Mouse (Mus musculus) bone marrow, adult 2 months (tissue): Measurements from ENCODE around the gene Itpk1. TPM values are rescaled to one million over a fixed set of nuclear protein-coding genes. Genes with fewer than 3 reads are reported as not detected.
"Not testable (repeated sequence)": the region's sequence is repeated elsewhere in the genome, so short reads cannot be mapped to it uniquely, and the experiment has no call there.

Source experiments
- H3K27ac ChIP-seq: fragments of 200-500 bp; 2 replicates; pipeline ENCODE4 v1.5.1; 2012; ENCODE audit warnings: low read depth, mild to moderate bottlenecking, control low read depth, inconsistent platforms, low read length; ENCODE audit not compliant: control insufficient read depth, poor library complexity, insufficient read depth
- H3K4me1 ChIP-seq: fragments of 200-500 bp; 2 replicates; pipeline ENCODE4 v1.6.1; 2011; ENCODE audit warnings: low read length; ENCODE audit not compliant: control insufficient read depth, insufficient read depth
- H3K4me3 ChIP-seq: fragments of 200-500 bp; replicated peaks from 2 replicates; pipeline ENCODE3; 2011; ENCODE audit warnings: mild to moderate bottlenecking, low read depth, low read length, control low read depth; ENCODE audit not compliant: control insufficient read depth
- CTCF ChIP-seq: fragments of 200-500 bp; IDR thresholded peaks from 2 replicates; pipeline ENCODE4 v1.5.1; 2011; ENCODE audit warnings: low read length, control low read depth; ENCODE audit not compliant: control insufficient read depth, insufficient read depth
- POLR2A ChIP-seq: fragments of 200-500 bp; IDR thresholded peaks from 2 replicates; pipeline ENCODE4 v1.6.1; 2011; ENCODE audit warnings: low read depth, mild to moderate bottlenecking, control low read depth, low read length, borderline replicate concordance; ENCODE audit not compliant: control insufficient read depth
- WGBS: fragments of 180-500 bp; shearing (Covaris S2); methylation state at CpG from one replicate; pipeline ENCODE4 v1.1.7; 2018; 5-methylcytosine and 5-hydroxymethylcytosine counted together
- polyA plus RNA-seq: library from polyadenylated mRNA; stranded (reverse); fragments of >200 nt; gene quantifications from 2 replicates; pipeline ENCODE4 v1.2.4, GENCODE M21; 2011; ENCODE audit warnings: low replicate concordance; ENCODE audit not compliant: missing spikeins, insufficient read depth, insufficient read length

Itpk1 gene
- polyA plus RNA-seq, 1 experiment, result 15.8 TPM

DNA sequence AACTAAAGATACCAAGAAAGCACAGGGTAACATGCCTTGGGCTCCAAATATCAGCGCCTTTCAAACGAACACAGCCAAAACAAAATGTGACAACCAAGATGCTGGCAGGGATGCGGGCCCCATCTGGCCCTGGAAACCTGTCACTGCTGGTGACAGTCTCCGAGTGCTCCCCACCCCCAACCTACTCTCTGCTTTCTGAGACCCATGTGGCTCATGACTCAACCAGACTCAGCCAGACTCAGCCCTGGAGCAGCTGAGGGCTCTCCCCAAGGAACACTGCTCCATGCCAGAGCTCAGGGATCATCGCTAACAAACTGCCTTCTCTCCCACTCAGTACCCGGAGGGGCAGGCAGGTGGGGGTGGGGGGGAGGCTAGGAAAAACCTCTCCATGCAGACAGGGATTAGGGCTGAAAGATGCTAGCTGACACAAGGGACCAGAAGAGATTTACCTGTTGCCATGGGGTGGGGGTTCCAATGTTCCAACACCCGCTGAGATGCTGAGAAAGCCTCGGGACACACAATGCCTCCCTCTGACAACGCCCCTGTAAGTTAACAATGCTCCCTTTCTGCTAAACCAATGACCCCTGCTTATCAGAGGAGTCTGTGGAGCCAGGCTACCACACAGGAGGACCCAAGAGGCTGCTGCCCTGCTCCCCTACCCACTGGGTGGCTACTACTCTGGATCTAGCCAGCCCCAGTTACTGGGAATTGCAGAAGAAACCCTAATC lies 64.1 kb downstream of the Itpk1 start:
- Histone ChIP-seq H3K27ac (no peak overlapping the region), H3K4me3 (no peak overlapping the region), H3K4me1 (peaks cover 14% of the 10 kb centered on the region)
- no peak for TF ChIP-seq POLR2A
- no peak for TF ChIP-seq CTCF
- 85% methylated on average over 9 of the region's 9 CpGs for WGBS

DNA sequence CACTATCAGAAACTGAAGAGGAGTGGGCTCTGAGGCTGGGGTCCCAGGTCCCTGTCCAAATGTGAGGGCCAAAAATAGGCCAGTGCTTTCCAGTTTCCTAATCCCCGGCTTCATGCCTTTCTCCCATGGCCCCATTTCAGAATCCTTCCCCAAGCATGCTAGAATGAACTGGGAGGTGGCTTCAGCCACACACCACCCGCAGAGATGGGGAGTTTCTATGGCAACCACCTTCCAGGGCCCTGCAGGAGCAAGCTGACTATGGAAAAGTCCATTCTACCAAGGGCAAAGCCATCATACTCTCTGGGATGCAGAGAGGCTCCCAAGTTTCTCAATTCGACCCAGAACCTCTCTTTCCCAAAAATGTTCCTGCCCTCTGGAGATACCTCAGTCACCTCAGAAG lies 65.9 kb downstream of the Itpk1 start:
- Histone ChIP-seq H3K4me1 (peaks cover 5% of the 10 kb centered on the region), H3K27ac (no peak overlapping the region), H3K4me3 (no peak overlapping the region)
- TF ChIP-seq POLR2A (no peak), CTCF (no peak)
- 81% methylated on average over 3 of the region's 3 CpGs for WGBS

- H3K4me1 ChIP-seq, result no peaks in the 10 kb centered on the region
- 89% methylated on average over 10 of the region's 10 CpGs for WGBS
- TF ChIP-seq CTCF (no peak), POLR2A (no peak)
- H3K27ac ChIP-seq, result no peak overlapping the region
- H3K4me3 ChIP-seq, result no peak overlapping the region
Observed at GRCm38 (mm10) chr12:102637235-102637634, 67.5 kb downstream of the Itpk1 start.

DNA sequence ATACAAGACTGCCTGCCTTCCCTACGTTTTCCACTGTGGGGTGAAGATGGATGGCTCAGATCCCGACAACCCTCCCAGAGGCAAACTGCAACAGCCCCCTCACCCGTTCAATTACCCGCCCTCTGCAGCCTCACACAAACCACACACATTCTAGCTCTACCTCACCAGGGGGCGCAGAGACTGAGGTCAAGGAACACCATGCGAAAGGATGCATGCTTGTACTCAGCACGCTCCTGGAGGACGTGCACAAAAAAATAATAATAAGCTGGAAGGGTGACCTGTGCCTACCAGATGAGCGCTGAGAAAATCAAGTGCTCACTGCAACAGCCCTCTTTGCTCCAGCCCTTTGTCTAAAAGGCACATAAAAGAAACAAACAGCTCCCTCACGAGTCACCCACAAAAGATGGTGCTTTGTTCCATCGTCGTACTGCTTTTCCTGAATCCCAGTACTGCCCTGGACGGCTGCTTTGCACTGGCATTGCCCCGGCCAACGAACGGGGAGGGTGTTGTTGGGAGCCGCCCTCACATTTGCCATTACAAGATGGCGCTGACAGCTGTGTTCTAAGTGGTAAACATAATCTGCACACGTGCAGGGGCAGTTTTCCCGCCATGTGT lies 70.2 kb downstream of the Itpk1 start:
- Histone ChIP-seq H3K27ac (no peak overlapping the region), H3K4me3 (no peak overlapping the region), H3K4me1 (no peaks in the 10 kb centered on the region)
- TF ChIP-seq POLR2A (no peak), CTCF (no peak)
- 82% methylated on average over 20 of the region's 20 CpGs for WGBS

DNA sequence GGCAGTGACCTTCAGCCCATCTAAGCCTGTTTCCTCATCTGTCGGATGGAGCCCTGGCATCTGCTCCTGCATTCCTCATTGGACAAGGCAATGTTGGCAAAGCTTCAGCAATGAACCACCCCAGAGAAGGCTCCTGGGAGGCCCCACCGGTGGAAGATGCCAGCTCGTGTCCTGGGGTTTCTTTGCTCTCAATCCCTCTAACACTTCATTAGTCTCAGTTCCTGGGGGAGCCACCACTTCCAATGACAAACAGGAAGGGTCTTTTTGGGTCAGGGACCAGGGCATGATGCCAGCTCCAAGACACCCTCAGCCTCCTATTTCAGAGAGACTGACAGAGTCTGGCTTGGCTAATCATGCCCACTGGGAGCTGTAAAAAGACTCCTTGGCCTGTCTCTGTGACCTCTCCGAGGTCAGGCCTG lies 71.6 kb downstream of the Itpk1 start:
- 72% methylated on average over 4 of the region's 4 CpGs for WGBS
- no peaks in the 10 kb centered on the region for H3K4me1 ChIP-seq
- no peak overlapping the region for H3K4me3 ChIP-seq
- TF ChIP-seq CTCF (no peak), POLR2A (no peak)
- H3K27ac ChIP-seq, result no peak overlapping the region

- no peak for TF ChIP-seq CTCF
- no peak for TF ChIP-seq POLR2A
- 73% methylated on average over 8 of the region's 8 CpGs for WGBS
- H3K27ac ChIP-seq, result no peak overlapping the region
- H3K4me3 ChIP-seq, result no peak overlapping the region
- no peaks in the 10 kb centered on the region for H3K4me1 ChIP-seq
Observed at GRCm38 (mm10) chr12:102631690-102632089, 73.0 kb downstream of the Itpk1 start.

GRCm38 (mm10) chr12:102630471-102630870 lies 74.3 kb downstream of the Itpk1 start:
- 84% methylated on average over 9 of the region's 9 CpGs for WGBS
- not testable (repeated sequence) for H3K27ac ChIP-seq, H3K4me3 ChIP-seq, H3K4me1 ChIP-seq

- no peak overlapping the region for H3K27ac ChIP-seq
- H3K4me3 ChIP-seq, result no peak overlapping the region
- 61% methylated on average over 9 of the region's 9 CpGs for WGBS
- no peak for TF ChIP-seq CTCF
- no peaks in the 10 kb centered on the region for H3K4me1 ChIP-seq
Observed at GRCm38 (mm10) chr12:102628221-102628620, 76.5 kb downstream of the Itpk1 start.

GRCm38 (mm10) chr12:102627545-102627944 lies 77.2 kb downstream of the Itpk1 start:
- no peak for TF ChIP-seq POLR2A
- TF ChIP-seq CTCF, result no peak
- no peaks in the 10 kb centered on the region for H3K4me1 ChIP-seq
- peak overlapping the region; percentile 40; the same call in 1 of the 2 replicates for H3K27ac ChIP-seq
- 69% methylated on average over 5 of the region's 5 CpGs for WGBS
- H3K4me3 ChIP-seq, result no peak overlapping the region
